Mouse (Mus musculus) cerebellum, postnatal 36 days (tissue): Measurements from ENCODE around the gene Gm10961.
A peak's percentile ranks its signal among the peaks of the same experiment; 100 is the strongest.
"Not testable (repeated sequence)": the region's sequence is repeated elsewhere in the genome, so short reads cannot be mapped to it uniquely, and the experiment has no call there.

Experiments
- DNase-seq, 2 experiments: peaks; one replicate each; pipeline ENCODE4 v3.0.0; 2021 to 2022; ENCODE audit warnings: mixed read lengths in 2 of 2

Gm10961 gene

DNA sequence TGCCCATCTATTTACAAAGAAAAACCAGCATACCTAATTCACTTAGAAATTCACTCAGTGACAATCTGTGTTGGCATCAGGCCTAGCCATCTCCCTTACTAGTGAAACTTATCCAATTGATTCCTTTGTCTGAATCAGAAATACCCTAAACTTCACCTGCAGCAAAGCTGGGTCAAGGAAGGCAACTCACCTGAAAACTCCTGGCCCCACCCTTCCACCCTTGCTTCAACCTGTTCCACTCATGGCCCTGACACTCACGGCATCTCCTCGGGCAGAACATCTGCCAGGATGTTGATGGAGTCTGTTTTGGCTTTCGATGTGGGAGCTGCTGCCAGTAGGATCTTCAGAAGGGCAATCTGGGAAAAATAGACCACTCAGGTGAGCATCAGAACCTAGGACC is 13.3 kb upstream of the Gm10961 start:
- DNase-seq, result no peak

DNA sequence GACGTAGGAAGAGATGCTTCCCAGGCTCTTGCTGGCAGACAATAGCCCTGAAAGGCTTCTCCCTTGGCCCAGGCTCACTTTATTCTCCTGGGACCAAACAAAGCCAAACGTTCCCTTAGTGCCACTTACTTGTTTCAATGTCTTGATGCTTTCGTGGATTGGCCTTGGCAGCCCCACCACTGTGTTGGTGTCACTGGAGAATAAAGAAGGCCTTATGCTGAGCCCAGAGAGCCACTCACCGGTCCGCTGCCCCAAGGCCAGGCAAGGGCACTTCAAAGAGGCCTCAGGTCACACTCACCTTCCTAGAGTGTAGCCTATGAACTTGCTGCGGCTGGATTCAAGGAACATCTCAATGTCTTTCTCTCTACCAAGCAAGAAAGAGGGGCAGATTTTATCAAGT is 11.2 kb upstream of the Gm10961 start:
- DNase-seq, result no peak

DNA sequence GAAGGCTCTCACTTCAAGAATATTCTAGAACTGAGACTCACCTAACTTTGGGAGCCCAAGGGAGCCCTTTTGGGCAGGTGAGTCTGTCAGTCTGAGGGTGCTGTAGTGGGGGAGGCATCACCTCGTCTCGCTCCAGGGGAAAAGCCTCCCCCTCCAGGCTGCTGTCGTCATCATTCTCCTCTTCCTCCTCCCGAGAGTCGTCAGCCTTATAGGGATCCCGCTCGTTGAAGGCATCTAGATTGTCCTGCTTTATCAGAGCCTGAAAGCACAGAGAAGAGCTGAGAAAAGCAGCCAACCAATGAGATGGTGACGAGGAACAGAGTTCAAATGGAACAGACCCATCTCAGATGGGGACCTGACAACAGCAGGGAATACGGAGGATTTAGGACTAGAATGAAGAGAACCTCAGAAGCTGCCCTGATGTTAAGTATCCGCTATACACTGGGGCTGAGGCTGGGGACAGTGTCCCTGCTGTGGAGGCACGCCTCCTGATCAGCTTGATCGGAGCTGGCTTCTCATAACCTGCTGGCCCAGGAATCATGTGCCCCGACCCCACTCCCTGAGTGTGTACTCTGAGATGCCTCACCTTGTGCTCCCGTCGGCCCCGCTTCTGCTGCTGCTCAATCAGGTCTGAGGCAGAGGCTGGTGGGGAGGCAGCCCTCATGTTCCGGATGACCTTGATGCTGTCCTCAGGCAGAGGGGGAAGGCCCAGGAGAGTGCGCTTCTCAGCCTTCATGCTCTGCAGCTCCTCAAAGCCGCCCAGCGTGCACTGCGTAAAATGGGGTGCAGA is 9.6 kb upstream of the Gm10961 start:
- no peak for DNase-seq

GRCm38 (mm10) chr3:107622537-107622936 is 8.6 kb upstream of the Gm10961 start:
- no peak for DNase-seq

DNA sequence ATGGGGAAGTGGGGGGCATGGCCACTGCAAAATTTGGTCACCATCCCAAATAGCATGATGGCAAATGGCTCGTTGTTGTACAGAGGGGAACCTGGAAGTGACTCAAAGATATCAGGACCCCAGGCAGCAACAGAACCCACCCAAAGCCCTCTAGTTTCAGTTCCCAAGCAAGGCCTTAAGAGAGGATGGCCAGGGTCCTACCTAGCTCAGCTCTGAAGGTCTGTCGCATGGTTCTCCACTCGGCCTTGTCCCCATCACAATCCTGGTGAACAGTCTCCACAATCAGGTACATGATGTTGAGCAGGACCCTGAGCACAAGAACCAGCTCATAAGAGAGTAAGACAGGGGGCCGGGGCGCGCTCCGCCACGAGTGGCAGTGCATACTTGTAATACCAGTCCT is 6.7 kb upstream of the Gm10961 start:
- no peak for DNase-seq

- DNase-seq, result no peak
Measured at GRCm38 (mm10) chr3:107625536-107625935, 5.6 kb upstream of the Gm10961 start.

- no peak for DNase-seq
Measured at GRCm38 (mm10) chr3:107626751-107627150, 4.4 kb upstream of the Gm10961 start.

GRCm38 (mm10) chr3:107627641-107628040 is 3.5 kb upstream of the Gm10961 start:
- DNase-seq, result no peak

GRCm38 (mm10) chr3:107628551-107628950 is 2.6 kb upstream of the Gm10961 start:
- DNase-seq, result no peak

DNA sequence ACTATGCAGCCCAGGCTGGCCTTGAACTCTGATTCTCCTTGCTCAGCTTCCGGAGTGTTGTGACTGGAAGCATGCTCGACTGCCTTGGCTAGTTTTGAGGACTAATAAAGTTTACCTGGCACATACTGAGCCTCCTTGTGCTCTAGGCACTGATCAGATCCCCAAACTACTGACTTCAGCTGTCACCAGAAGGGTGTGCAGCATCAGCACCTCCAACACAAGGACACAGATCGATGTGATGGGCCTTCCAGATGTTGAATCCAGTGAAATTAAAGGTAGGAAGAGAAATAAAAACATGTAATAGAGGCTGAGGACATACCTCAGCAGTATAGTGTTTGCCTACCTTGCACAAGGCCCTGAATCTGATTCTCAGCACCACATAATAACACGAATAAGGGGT is 1.7 kb upstream of the Gm10961 start:
- no peak for DNase-seq

- DNase-seq, result peak; percentile 92 to 93
Measured at GRCm38 (mm10) chr3:107631523-107631958, 419 bp downstream of the Gm10961 start, which contains the start of gene Strip1. TSS of gene Strip1 (minus strand) at chr3:107631694.

- DNase-seq, result no peak
Measured at GRCm38 (mm10) chr3:107632786-107633185, 1.7 kb downstream of the Gm10961 start.

- DNase-seq, result no peak
Measured at GRCm38 (mm10) chr3:107633906-107634305, 2.8 kb downstream of the Gm10961 start.

DNA sequence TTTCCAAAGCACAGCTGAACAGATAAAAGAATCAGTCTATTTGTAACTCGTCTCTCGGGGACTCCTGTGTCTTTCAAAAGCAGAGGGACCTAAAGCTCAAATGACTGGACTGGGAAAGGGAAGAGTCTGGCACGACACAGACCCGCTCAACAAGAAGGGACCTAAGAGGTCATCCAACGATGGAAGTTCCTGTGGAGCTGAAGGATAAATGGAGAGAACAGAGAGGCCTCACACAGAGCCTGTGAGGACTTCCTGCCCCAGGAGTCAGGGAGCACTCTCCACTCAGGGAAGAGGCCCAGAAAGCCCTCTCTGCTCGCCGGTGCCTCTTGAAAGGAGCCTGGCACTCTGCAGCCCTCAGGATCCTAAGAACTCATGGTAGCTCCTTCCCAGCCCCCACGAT is 4.7 kb downstream of the Gm10961 start:
- DNase-seq, result no peak

DNA sequence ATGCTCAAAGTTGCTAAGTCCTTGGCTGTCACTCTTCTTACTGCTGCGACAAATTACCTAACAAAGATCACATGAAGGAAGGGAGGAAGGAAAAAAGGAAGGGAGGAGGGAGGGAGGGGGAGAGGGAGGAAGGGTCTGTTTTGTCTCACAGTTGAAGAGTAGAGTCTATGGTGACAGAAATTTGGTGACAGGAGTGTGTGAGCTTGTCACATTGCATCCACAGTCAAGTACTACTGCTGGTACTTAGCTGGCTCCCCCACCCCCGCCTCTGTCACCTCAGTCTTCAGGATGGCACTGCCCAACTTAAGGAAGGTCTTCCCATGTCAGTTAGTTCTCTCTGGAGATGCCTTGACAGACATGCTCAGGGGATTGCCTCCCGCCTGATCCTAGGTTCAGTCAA is 5.1 kb downstream of the Gm10961 start:
- DNase-seq, result no peak

DNA sequence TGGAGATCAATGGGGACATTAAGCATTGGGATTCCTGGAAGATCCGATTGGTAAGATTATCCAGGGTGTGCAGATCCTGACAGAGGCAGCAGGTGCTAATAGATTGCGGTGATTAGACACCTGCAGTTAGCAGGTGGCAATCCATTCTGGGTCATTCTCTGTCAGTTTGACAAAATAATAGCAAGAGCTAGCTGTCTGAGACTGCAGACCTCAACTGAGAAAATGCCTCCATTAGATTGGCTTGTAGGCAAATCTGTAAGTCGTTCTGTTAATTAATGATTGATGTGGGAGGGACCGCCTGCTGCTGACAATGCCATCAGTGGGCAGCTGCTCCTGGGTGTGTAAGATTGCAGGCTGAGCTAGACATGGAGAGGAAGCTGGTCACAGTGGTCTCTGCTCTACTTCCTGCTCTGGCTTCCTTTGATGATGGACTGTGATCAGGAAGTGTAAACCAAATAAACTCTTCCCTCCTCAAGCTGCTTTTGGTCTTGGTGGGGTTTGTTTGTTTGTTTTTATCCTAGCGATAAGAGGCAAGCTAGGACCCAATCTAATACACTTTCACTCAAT is 6.6 kb downstream of the Gm10961 start:
- no peak for DNase-seq

GRCm38 (mm10) chr3:107646947-107647346 is 15.8 kb downstream of the Gm10961 start:
- DNase-seq, result no peak

DNA sequence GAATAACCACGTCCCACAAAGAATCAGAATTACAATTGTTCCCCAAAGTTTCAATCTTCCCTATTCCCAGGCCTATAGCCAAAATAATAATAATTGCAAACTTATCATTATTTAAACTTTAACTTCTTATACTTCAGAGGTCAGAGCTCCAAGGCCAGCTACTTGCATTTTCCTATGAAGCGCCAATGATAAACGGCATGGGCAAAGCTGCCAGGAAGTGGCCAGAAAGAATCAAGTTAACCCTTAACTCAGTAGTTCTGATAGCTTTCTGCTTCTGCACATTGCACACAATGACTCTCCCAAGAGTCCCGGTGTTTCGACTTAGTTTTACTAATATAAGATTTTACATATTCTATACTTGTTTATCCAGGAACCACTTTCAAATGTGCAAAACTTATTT is 19.2 kb downstream of the Gm10961 start:
- DNase-seq, result not testable (repeated sequence)

DNA sequence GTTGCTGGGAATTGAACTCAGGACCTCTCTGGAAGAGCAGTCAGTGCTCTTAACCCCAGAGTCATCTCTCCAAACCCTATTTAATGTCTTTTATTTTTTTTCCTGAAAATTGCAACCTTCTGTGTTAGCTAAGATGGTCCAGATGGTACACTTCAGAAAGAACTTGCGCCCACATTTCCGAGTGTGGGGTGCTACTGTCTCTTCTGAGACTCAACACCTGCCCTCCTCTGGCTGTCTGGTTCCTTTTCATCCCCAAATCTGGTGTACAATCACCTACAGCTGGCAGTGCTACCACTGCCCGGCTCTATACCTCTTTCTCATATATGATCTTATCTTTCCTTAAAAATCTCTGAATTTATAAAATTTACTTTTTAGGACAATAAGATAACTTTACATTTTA is 21.8 kb downstream of the Gm10961 start:
- no peak for DNase-seq

- DNase-seq, result no peak
Measured at GRCm38 (mm10) chr3:107654861-107655260, 23.7 kb downstream of the Gm10961 start.

DNA sequence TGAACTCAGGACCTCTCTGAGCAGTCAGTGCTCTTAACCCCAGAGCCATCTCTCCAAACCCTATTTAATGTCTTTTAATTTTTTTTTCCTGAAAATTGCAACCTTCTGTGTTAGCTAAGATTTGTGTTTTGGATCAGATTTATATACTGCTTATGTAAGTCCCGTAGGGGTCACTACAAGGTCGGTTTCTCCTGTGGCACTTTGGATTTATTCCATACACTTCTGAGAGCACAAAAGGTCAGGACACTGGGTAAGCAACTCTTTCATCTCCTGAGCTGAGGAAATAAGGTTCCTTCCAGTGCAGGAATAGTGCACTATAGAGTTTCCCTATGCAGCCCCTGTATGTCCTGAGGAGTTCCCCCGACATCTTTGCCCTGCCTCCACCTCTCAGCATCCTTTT is 24.4 kb downstream of the Gm10961 start:
- DNase-seq, result no peak

- no peak for DNase-seq
Measured at GRCm38 (mm10) chr3:107656151-107656550, 25.0 kb downstream of the Gm10961 start.

DNA sequence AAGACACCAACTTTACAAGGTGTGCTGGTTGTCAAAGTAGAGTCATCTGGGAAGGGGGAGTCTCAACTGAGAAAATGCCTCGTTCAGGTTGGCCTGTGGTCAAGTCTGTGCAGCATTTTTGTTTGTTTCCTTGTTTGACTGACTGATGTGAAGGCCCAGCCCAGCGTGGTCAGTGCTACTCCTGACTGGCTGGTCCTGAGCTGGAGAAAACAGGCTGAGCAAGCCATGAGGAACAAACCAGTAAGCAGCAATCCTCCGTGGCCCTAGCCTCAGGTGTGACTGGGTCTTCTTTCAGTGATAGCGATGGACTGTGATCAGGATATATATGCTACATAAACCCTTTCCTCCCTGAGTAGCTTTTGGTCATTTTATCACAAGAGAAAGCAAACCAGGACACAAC is 25.8 kb downstream of the Gm10961 start:
- no peak for DNase-seq

- DNase-seq, result no peak
Measured at GRCm38 (mm10) chr3:107659000-107659399, 27.9 kb downstream of the Gm10961 start.

DNA sequence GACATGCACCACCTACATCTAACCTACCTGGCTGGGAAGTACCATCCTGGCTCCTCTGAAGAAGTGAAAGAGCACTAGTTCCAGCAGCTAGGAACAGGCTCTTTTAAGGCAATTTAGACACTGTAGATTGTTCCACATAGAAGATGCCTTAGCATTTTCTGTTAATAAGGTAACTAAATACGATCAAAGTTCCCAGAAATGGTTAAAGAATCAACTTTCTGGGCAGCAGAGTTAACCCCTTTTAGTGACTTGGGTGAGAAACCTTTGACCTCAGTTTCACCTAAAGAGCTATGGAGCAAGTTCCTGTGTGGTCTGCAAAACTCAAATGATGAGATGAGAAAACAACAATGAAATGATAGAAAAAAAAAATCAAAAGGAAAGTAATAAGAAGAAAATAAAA is 33.5 kb downstream of the Gm10961 start:
- DNase-seq, result no peak
